Mouse (Mus musculus) limb, embryonic 13.5 days (tissue): Measurements from ENCODE around the gene Suv39h2. TPM values are rescaled to one million over a fixed set of nuclear protein-coding genes. Genes with fewer than 3 reads are reported as not detected.
A peak's percentile ranks its signal among the peaks of the same experiment; 100 is the strongest.

Experiments used
- ATAC-seq: fragments of 200-750 bp; cut with Nextera tagmentation; 2 replicates; pipeline ENCODE4 v1.8.0; 2017; ENCODE audit warnings: low read depth, moderate number of reproducible peaks, moderate TSS enrichment; ENCODE audit not compliant: low FRiP score
- H3K27ac ChIP-seq: fragments of 300-500 bp; sonication (generic); 2 replicates; pipeline ENCODE4 v1.5.1; 2015; ENCODE audit warnings: inconsistent platforms, mild to moderate bottlenecking, moderate library complexity
- H3K27me3 ChIP-seq: fragments of 300-500 bp; sonication (generic); 2 replicates; pipeline ENCODE4 v1.6.1; 2015; ENCODE audit warnings: mild to moderate bottlenecking, inconsistent platforms
- H3K36me3 ChIP-seq: fragments of 300-500 bp; sonication (generic); 2 replicates; pipeline ENCODE4 v1.6.1; 2015; ENCODE audit warnings: inconsistent platforms, mild to moderate bottlenecking, moderate library complexity
- H3K4me1 ChIP-seq: fragments of 300-500 bp; sonication (generic); 2 replicates; pipeline ENCODE4 v1.6.1; 2015; ENCODE audit warnings: inconsistent platforms
- H3K4me2 ChIP-seq: fragments of 300-500 bp; sonication (generic); replicated peaks from 2 replicates; pipeline ENCODE4 v1.6.1; 2015; ENCODE audit warnings: inconsistent platforms, mild to moderate bottlenecking, moderate library complexity
- H3K4me3 ChIP-seq: fragments of 300-500 bp; sonication (generic); 2 replicates; pipeline ENCODE4 v1.5.1; 2015; ENCODE audit warnings: moderate library complexity, mild to moderate bottlenecking, inconsistent platforms
- H3K9ac ChIP-seq: fragments of 300-500 bp; sonication (generic); 2 replicates; pipeline ENCODE4 v1.6.1; 2015; ENCODE audit warnings: mild to moderate bottlenecking, inconsistent platforms
- H3K9me3 ChIP-seq: fragments of 300-500 bp; sonication (generic); 2 replicates; pipeline ENCODE4 v1.6.1; 2016; ENCODE audit warnings: inconsistent platforms
- WGBS: fragments of 180-500 bp; shearing (Covaris S2); methylation state at CpG from one replicate; pipeline ENCODE4 v1.1.7; 2015; 5-methylcytosine and 5-hydroxymethylcytosine counted together
- polyA plus RNA-seq: library from polyadenylated mRNA; unstranded; fragments of >200 nt; fragmentation: Nextera tagmentation; extraction: Ambion mirVana; gene quantifications from 2 replicates; pipeline ENCODE4 v1.2.1, GENCODE M21; 2015

The Suv39h2 gene
- polyA plus RNA-seq, 1 experiment from 2014 or later: 20.8 TPM

GRCm38 (mm10) chr2:3456590-3456989 is 18.2 kb downstream of the Suv39h2 start:
- Histone ChIP-seq H3K36me3 (peaks cover 48% of the 10 kb centered on the region), H3K4me1 (no peaks in the 10 kb centered on the region), H3K9me3 (no peaks in the 10 kb centered on the region), H3K4me2 (no peak overlapping the region), H3K27ac (no peak overlapping the region), H3K9ac (no peak overlapping the region), H3K27me3 (no peaks in the 10 kb centered on the region), H3K4me3 (no peak overlapping the region)
- 88% methylated on average over 4 of the region's 4 CpGs for WGBS
- no peak for ATAC-seq

- Histone ChIP-seq H3K9me3 (no peaks in the 10 kb centered on the region), H3K27ac (no peak overlapping the region), H3K4me2 (no peak overlapping the region), H3K9ac (no peak overlapping the region), H3K36me3 (peaks cover 49% of the 10 kb centered on the region), H3K4me1 (peaks cover 5% of the 10 kb centered on the region), H3K27me3 (no peaks in the 10 kb centered on the region), H3K4me3 (no peak overlapping the region)
- ATAC-seq: no peak
- WGBS: 93% methylated on average over 3 of the region's 3 CpGs
These were observed 21.7 kb downstream of the Suv39h2 start for GRCm38 (mm10) chr2:3453096-3453495.

- no peak for ATAC-seq
- Histone ChIP-seq H3K36me3 (peaks cover 34% of the 10 kb centered on the region), H3K4me2 (no peak overlapping the region), H3K4me3 (no peak overlapping the region), H3K27me3 (no peaks in the 10 kb centered on the region), H3K9me3 (no peaks in the 10 kb centered on the region), H3K4me1 (peaks cover 10% of the 10 kb centered on the region), H3K27ac (no peak overlapping the region), H3K9ac (no peak overlapping the region)
- 76% methylated on average over 2 of the region's 2 CpGs for WGBS
These were observed 25.4 kb downstream of the Suv39h2 start for GRCm38 (mm10) chr2:3449431-3449830.

GRCm38 (mm10) chr2:3445984-3446383 is 28.8 kb downstream of the Suv39h2 start:
- WGBS: 76% methylated on average over 4 of the region's 4 CpGs
- Histone ChIP-seq H3K27me3 (no peaks in the 10 kb centered on the region), H3K4me3 (no peak overlapping the region), H3K4me1 (peaks cover 10% of the 10 kb centered on the region), H3K9me3 (no peaks in the 10 kb centered on the region), H3K27ac (no peak overlapping the region), H3K36me3 (peaks cover 16% of the 10 kb centered on the region), H3K9ac (no peak overlapping the region), H3K4me2 (no peak overlapping the region)
- ATAC-seq: no peak

- no peaks in the 10 kb centered on the region for H3K9me3 ChIP-seq
- H3K4me3 ChIP-seq: no peak overlapping the region
- H3K27ac ChIP-seq: no peak overlapping the region
- no peak for ATAC-seq
- H3K4me1 ChIP-seq: peaks cover 10% of the 10 kb centered on the region
- H3K27me3 ChIP-seq: no peaks in the 10 kb centered on the region
- no peak overlapping the region for H3K4me2 ChIP-seq
- 71% methylated on average over 7 of the region's 7 CpGs for WGBS
- peaks cover 12% of the 10 kb centered on the region for H3K36me3 ChIP-seq
- no peak overlapping the region for H3K9ac ChIP-seq
These were observed 30.6 kb downstream of the Suv39h2 start for GRCm38 (mm10) chr2:3444206-3444605.

GRCm38 (mm10) chr2:3437956-3438355 is 36.9 kb downstream of the Suv39h2 start:
- no peaks in the 10 kb centered on the region for H3K27me3 ChIP-seq
- H3K4me1 ChIP-seq: no peaks in the 10 kb centered on the region
- no peak overlapping the region for H3K27ac ChIP-seq
- H3K36me3 ChIP-seq: peaks cover 8% of the 10 kb centered on the region
- no peak for ATAC-seq
- WGBS: 59% methylated on average over 7 of the region's 7 CpGs
- H3K9ac ChIP-seq: no peak overlapping the region
- no peaks in the 10 kb centered on the region for H3K9me3 ChIP-seq
- no peak overlapping the region for H3K4me3 ChIP-seq
- H3K4me2 ChIP-seq: no peak overlapping the region

- no peaks in the 10 kb centered on the region for H3K27me3 ChIP-seq
- H3K4me2 ChIP-seq: no peak overlapping the region
- no peak overlapping the region for H3K4me3 ChIP-seq
- H3K27ac ChIP-seq: no peak overlapping the region
- no peaks in the 10 kb centered on the region for H3K4me1 ChIP-seq
- no peaks in the 10 kb centered on the region for H3K9me3 ChIP-seq
- WGBS: 83% methylated on average over 6 of the region's 6 CpGs
- H3K9ac ChIP-seq: no peak overlapping the region
- H3K36me3 ChIP-seq: peaks cover 8% of the 10 kb centered on the region
- no peak for ATAC-seq
These were observed 39.3 kb downstream of the Suv39h2 start for GRCm38 (mm10) chr2:3435369-3436061.

- H3K4me1 ChIP-seq: no peaks in the 10 kb centered on the region
- no peak overlapping the region for H3K27ac ChIP-seq
- no peaks in the 10 kb centered on the region for H3K36me3 ChIP-seq
- no peak overlapping the region for H3K4me2 ChIP-seq
- no peaks in the 10 kb centered on the region for H3K9me3 ChIP-seq
- ATAC-seq: peak; percentile 15; the same call in 1 of the 2 replicates
- no peak overlapping the region for H3K9ac ChIP-seq
- H3K4me3 ChIP-seq: no peak overlapping the region
- no peaks in the 10 kb centered on the region for H3K27me3 ChIP-seq
- 57% methylated on average over 9 of the region's 9 CpGs for WGBS
These were observed 43.9 kb downstream of the Suv39h2 start for GRCm38 (mm10) chr2:3430956-3431355.

GRCm38 (mm10) chr2:3424579-3424910 is 50.3 kb downstream of the Suv39h2 start:
- Histone ChIP-seq H3K9ac (peak overlapping the region; percentile 67), H3K27ac (no peak overlapping the region), H3K27me3 (no peaks in the 10 kb centered on the region), H3K36me3 (no peaks in the 10 kb centered on the region), H3K4me1 (peaks cover 11% of the 10 kb centered on the region), H3K4me3 (peak overlapping the region; percentile 64), H3K9me3 (no peaks in the 10 kb centered on the region), H3K4me2 (peak overlapping the region; percentile 91)
- WGBS: 12% methylated on average over 10 of the region's 10 CpGs
- ATAC-seq: peak; percentile 2; the same call in 1 of the 2 replicates

GRCm38 (mm10) chr2:3423841-3424578 is 50.8 kb downstream of the Suv39h2 start, which contains the start of gene Dclre1c:
TSS of gene Dclre1c (plus strand) at chr2:3424131.
- Histone ChIP-seq H3K4me3 (peak within 1 kb of the TSS; percentile 64), H3K27me3 (no peaks in the 10 kb centered on the region), H3K9me3 (no peaks in the 10 kb centered on the region), H3K4me2 (peak within 1 kb of the TSS; percentile 91), H3K27ac (no peak within 1 kb of the TSS), H3K9ac (peak within 1 kb of the TSS; percentile 67), H3K4me1 (peaks cover 11% of the 10 kb centered on the region), H3K36me3 (no peaks in the 10 kb centered on the region)
- under 1% methylated on average over 29 of the region's 29 CpGs for WGBS
- ATAC-seq: peak; percentile 98

GRCm38 (mm10) chr2:3422548-3422947 is 52.3 kb downstream of the Suv39h2 start, which contains the start of gene Meig1:
TSS of gene Meig1 (minus strand) at chr2:3422648.
- no peak for ATAC-seq
- Histone ChIP-seq H3K27me3 (peaks cover 10% of the 10 kb centered on the region), H3K9me3 (no peaks in the 10 kb centered on the region), H3K4me1 (peaks cover 16% of the 10 kb centered on the region), H3K4me3 (no peak within 1 kb of the TSS; the same call in 1 of the 2 replicates), H3K36me3 (no peaks in the 10 kb centered on the region), H3K4me2 (peak within 1 kb of the TSS; percentile 91; the same call in 1 of the 2 replicates), H3K27ac (no peak within 1 kb of the TSS), H3K9ac (no peak within 1 kb of the TSS)
- WGBS: 75% methylated on average over 3 of the region's 3 CpGs

- WGBS: 72% methylated on average over 4 of the region's 4 CpGs
- Histone ChIP-seq H3K9ac (no peak overlapping the region), H3K4me3 (no peak overlapping the region), H3K36me3 (no peaks in the 10 kb centered on the region), H3K4me2 (no peak overlapping the region), H3K4me1 (peaks cover 16% of the 10 kb centered on the region), H3K27me3 (peaks cover 25% of the 10 kb centered on the region), H3K27ac (no peak overlapping the region), H3K9me3 (no peaks in the 10 kb centered on the region)
- ATAC-seq: no peak
These were observed 54.7 kb downstream of the Suv39h2 start for GRCm38 (mm10) chr2:3420157-3420556.
